Mouse (Mus musculus) right cerebral cortex, postnatal 10 days (tissue): ENCODE results near the gene Zfp319.
A peak's percentile ranks its signal among the peaks of the same experiment; 100 is the strongest.

Source experiments
- DNase-seq, 2 experiments: peaks; one replicate each; pipeline ENCODE4 v3.0.0; 2021; ENCODE audit warnings: low spot score in 2 of 2

Gene Zfp319

GRCm38 (mm10) chr8:95310342-95310970 lies 21.3 kb downstream of the Zfp319 start, which contains the start of gene Tepp:
TSS of gene Tepp (plus strand) at chr8:95310566.
- DNase-seq: no peak

GRCm38 (mm10) chr8:95306431-95306830 lies 25.3 kb downstream of the Zfp319 start, which contains the start of gene Cngb1:
TSS of gene Cngb1 (minus strand) at chr8:95306585.
- no peak for DNase-seq

GRCm38 (mm10) chr8:95305526-95305925 lies 26.2 kb downstream of the Zfp319 start:
- no peak for DNase-seq

- no peak for DNase-seq
Measured at GRCm38 (mm10) chr8:95302410-95302809, 29.3 kb downstream of the Zfp319 start.

GRCm38 (mm10) chr8:95293891-95294290 lies 37.9 kb downstream of the Zfp319 start:
- no peak for DNase-seq

GRCm38 (mm10) chr8:95293172-95293571 lies 38.6 kb downstream of the Zfp319 start:
- DNase-seq: peak; percentile 48 to 50

- DNase-seq: no peak
Measured at GRCm38 (mm10) chr8:95289066-95289650, 42.6 kb downstream of the Zfp319 start.

- DNase-seq: peak; percentile 61 to 79
Measured at GRCm38 (mm10) chr8:95281493-95281892, 50.3 kb downstream of the Zfp319 start.
